Mouse (Mus musculus): Measurements from ENCODE around the gene Cisd1. TPM values are rescaled to one million over a fixed set of nuclear protein-coding genes. Genes with fewer than 3 reads are reported as not detected.

The Cisd1 gene
- polyA plus RNA-seq, 1 experiment from 2014 or later: 103 TPM

DNA sequence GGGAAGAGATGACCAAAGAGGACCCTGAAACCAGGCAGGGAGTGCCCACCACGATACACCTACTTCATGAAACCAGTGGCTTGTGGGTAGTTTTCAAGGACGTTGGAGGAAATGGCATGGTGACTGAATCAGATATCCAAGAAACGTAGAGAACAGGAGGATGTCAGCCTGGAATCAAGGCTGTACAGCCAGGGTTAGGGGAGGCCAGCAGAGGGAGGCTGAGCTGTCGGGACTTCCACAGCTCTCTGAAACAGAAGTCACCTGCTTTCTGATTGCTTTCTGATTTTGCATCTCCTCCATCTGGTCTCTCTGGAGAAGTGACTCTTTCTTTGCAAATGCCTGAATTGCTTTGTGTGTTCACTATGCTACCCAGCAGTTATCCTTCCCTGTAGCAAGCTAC is 53.0 kb downstream of the Cisd1 start:
- ATAC-seq (ENCODE audit: low read depth): 0 out of 2 replicates have a peak, but pooled peaks have one; percentile 14
- Histone ChIP-seq H3K9me3 (replicated peaks) (no peaks in the 10 kb centered on the region), H3K27me3 (0 out of 2 replicates have a peak, but pooled peaks cover 6% of the 10 kb centered on the region), H3K4me1 (replicated peaks) (peaks cover 16% of the 10 kb centered on the region), H3K9ac (no peak overlapping the region), H3K4me3 (replicated peaks) (no peak overlapping the region), H3K27ac (no peak overlapping the region; the same call in 1 of the 2 replicates), H3K4me2 (0 out of 2 replicates have a peak overlapping the region, but pooled peaks have one; percentile 5), H3K36me3 (no peaks in the 10 kb centered on the region)
- no peak for DNase-seq
- WGBS (ENCODE audit: insufficient replicate concordance): 6% methylated on average over 4 of the region's 4 CpGs

DNA sequence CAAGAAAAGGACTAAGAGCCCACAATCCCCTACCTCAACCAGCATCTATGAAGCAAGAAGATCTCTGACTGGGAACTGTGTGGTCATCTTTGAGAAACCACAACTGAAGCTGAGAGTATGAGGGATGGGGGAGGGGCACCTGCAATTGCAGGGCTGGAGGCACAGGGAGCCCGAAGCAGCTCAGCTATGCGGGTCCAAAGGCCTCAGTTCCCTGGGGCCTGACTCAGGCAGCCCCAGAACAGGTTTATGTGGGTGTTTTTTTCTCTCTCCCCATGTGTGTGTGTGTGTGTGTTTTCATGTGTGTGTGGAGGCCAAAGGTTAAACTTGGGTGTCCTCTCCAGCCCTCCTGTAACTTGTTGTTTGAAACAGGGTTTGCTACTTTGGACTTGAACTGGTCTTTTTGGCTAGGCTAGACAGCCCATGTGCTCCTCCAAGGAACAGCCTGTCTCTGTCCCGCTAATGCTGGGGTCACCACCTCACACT is 53.5 kb downstream of the Cisd1 start:
- Histone ChIP-seq H3K4me1 (replicated peaks) (peaks cover 16% of the 10 kb centered on the region), H3K4me3 (replicated peaks) (no peak overlapping the region), H3K27ac (no peak overlapping the region), H3K36me3 (no peaks in the 10 kb centered on the region), H3K4me2 (no peak overlapping the region), H3K9ac (no peak overlapping the region), H3K27me3 (0 out of 2 replicates have a peak, but pooled peaks cover 6% of the 10 kb centered on the region), H3K9me3 (replicated peaks) (no peaks in the 10 kb centered on the region)
- 5% methylated on average over 3 of the region's 3 CpGs for WGBS (ENCODE audit: insufficient replicate concordance)
- DNase-seq (peak; percentile 3), ATAC-seq (ENCODE audit: low read depth) (peak; percentile 69)

DNA sequence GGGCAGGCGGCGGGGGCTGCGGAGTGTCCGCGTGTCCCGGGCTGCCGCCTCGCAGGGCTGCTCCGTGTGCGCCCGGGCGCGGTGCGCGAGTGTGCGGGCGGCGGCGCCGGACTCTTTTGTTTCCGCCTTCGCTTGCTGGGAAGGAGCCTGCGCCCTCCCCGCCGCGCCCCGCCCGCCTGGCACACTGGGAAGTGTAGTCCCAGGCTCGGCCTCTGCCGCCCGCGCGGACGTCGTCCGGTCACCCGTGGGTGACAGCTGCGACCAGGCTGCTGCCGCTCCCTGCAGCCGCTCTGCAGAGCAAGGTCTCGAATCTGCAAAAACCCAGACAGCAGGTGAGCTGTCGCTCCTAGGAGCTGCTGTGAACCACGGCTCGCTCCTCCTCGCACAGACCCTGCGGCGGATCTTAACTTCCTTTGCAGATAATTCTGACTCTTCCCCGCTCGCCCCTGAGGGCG is 59.6 kb downstream of the Cisd1 start, which contains the start of gene Ube2d1:
TSS of gene Ube2d1 (minus strand) at position 137 of the 455 bp plus-strand sequence.
- WGBS (ENCODE audit: insufficient replicate concordance): under 1% methylated on average over 45 of the region's 50 CpGs
- H3K27ac ChIP-seq: no peak within 1 kb of the TSS
- peak; percentile 51 for DNase-seq

DNA sequence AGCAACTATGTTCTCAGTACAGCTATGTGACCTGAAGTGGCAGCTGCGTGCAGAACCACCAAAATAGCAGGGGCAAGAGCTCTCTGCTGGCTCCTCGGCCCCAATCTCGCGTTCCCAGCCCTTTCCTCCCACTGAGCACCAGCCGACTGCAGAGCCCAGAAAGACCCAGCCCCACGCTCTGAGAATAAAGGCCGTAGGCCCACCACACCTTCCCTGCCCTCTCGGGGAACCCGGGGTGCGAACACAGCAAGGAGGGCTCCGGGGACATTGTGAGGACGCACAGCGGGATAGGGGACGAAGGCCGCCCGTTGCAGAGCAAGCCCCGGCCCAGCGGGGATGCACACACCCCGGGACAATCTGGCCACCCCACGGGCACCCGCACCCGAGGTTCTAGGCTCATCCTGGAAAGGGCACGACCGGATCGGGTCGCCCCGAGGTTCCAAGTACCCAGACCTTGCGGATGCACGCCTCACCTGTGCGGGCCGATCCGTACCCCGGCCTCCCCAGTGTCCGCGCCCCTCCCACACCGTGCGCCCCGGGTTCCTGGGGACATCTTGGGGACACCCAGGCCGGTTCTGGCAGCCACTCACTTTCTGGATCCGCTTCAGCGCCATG is 60.1 kb downstream of the Cisd1 start:
- peak overlapping the region; percentile 71 for H3K9ac ChIP-seq
- DNase-seq (no peak), ATAC-seq (ENCODE audit: low read depth) (peak; percentile 61)
- H3K27me3 ChIP-seq: peaks cover 22% of the 10 kb centered on the region; the same call in 1 of the 2 replicates
- under 1% methylated on average over 41 of the region's 41 CpGs for WGBS (ENCODE audit: insufficient replicate concordance)
- peaks cover 11% of the 10 kb centered on the region for H3K4me1 ChIP-seq (replicated peaks)
- H3K36me3 ChIP-seq: no peaks in the 10 kb centered on the region
- H3K9me3 ChIP-seq (replicated peaks): no peaks in the 10 kb centered on the region
- H3K4me3 ChIP-seq (replicated peaks): peak overlapping the region; percentile 74
- H3K4me2 ChIP-seq: peak overlapping the region; percentile 79
- H3K27ac ChIP-seq: no peak overlapping the region

More for the DNA sequence above, 59.6 kb downstream of the Cisd1 start, which contains the start of gene Ube2d1:
- peak within 1 kb of the TSS; percentile 74 for H3K4me3 ChIP-seq (replicated peaks)
- H3K9me3 ChIP-seq (replicated peaks): no peaks in the 10 kb centered on the region
- ATAC-seq (ENCODE audit: low read depth): peak; percentile 86
- peak within 1 kb of the TSS; percentile 79 for H3K4me2 ChIP-seq
- H3K9ac ChIP-seq: peak within 1 kb of the TSS; percentile 71
- peaks cover 11% of the 10 kb centered on the region for H3K4me1 ChIP-seq (replicated peaks)
- peaks cover 22% of the 10 kb centered on the region; the same call in 1 of the 2 replicates for H3K27me3 ChIP-seq
- no peaks in the 10 kb centered on the region for H3K36me3 ChIP-seq

DNA sequence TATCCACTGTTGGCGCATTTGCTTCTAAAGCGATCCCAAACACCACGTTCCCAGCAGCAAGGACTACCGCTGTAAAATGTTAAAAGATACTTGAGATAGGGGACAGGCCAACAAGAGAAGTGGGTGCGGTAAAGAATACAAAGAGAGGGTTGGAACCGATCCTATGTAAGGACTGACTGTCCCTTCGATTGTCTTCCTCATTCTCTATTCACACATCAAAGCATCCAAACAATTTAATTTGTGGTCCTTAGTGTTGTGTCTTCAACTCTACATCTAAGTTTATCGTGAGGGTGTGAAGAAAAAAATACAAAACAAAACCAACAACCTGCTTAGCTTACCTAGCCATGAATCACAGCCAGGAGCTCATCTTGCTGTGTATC is 60.6 kb downstream of the Cisd1 start:
- no peaks in the 10 kb centered on the region for H3K36me3 ChIP-seq
- H3K4me1 ChIP-seq (replicated peaks): peaks cover 11% of the 10 kb centered on the region
- no peak overlapping the region for H3K27ac ChIP-seq
- ATAC-seq (ENCODE audit: low read depth) (no peak), DNase-seq (no peak)
- peak overlapping the region; percentile 79 for H3K4me2 ChIP-seq
- WGBS (ENCODE audit: insufficient replicate concordance): 21% methylated on average over 8 of the region's 8 CpGs
- peaks cover 22% of the 10 kb centered on the region; the same call in 1 of the 2 replicates for H3K27me3 ChIP-seq
- H3K9ac ChIP-seq: peak overlapping the region; percentile 71; the same call in 1 of the 2 replicates
- no peaks in the 10 kb centered on the region for H3K9me3 ChIP-seq (replicated peaks)
- peak overlapping the region; percentile 74 for H3K4me3 ChIP-seq (replicated peaks)

Other genes starting within 250 kb of the Cisd1 start
- gene Bicc1, start 185.3 kb downstream of the Cisd1 start, polyA plus RNA-seq (2015; fragmentation: Nextera tagmentation; extraction: Ambion mirVana): 2.6 and 3.0 TPM in 2 replicates
- gene Tfam, start 106.7 kb downstream of the Cisd1 start, polyA plus RNA-seq (2015; fragmentation: Nextera tagmentation; extraction: Ambion mirVana): 54.8 and 65.0 TPM in 2 replicates
- 7.8 and 9.8 TPM in 2 replicates for gene Ube2d1, start 59.7 kb downstream of the Cisd1 start, polyA plus RNA-seq (2015; fragmentation: Nextera tagmentation; extraction: Ambion mirVana)
- gene Ipmk, start 2.8 kb upstream of the Cisd1 start, polyA plus RNA-seq (2015; fragmentation: Nextera tagmentation; extraction: Ambion mirVana): 8.3 and 11.2 TPM in 2 replicates